Mouse (Mus musculus) G1E (cell line): Measurements from ENCODE around the gene Etfa. TPM values are rescaled to one million over a fixed set of nuclear protein-coding genes. Genes with fewer than 3 reads are reported as not detected.
A peak's percentile ranks its signal among the peaks of the same experiment; 100 is the strongest.

Experiments
- ATAC-seq: 2 replicates; pipeline ENCODE4 v1.8.0; 2016; ENCODE audit warnings: mild to moderate bottlenecking; ENCODE audit not compliant: insufficient number of reproducible peaks, poor library complexity, low FRiP score, severe bottlenecking; ENCODE audit errors: extremely low read depth
- DNase-seq: peaks from one replicate; pipeline ENCODE4 v3.0.0; 2012; ENCODE audit warnings: low spot score
- H3K27me3 ChIP-seq: 2 replicates; pipeline ENCODE4 v1.6.1; 2012; ENCODE audit warnings: mild to moderate bottlenecking, low read length, inconsistent platforms; ENCODE audit not compliant: insufficient read depth
- H3K36me3 ChIP-seq: replicated peaks from 2 replicates; pipeline ENCODE3; 2012; ENCODE audit warnings: mild to moderate bottlenecking, inconsistent platforms
- H3K4me1 ChIP-seq: 2 replicates; pipeline ENCODE4 v1.6.1; 2012; ENCODE audit warnings: low read depth, low read length, inconsistent platforms, mixed read lengths; ENCODE audit not compliant: insufficient read depth
- H3K4me3 ChIP-seq: 2 replicates; pipeline ENCODE4 v1.5.1; 2012; ENCODE audit warnings: low read depth, mild to moderate bottlenecking, inconsistent platforms, low read length, moderate library complexity, mixed read lengths
- H3K9me3 ChIP-seq: replicated peaks from 2 replicates; pipeline ENCODE4 v1.6.1; 2012; ENCODE audit warnings: inconsistent platforms
- CTCF ChIP-seq: IDR thresholded peaks from 2 replicates; pipeline ENCODE4 v1.5.1; 2012; ENCODE audit warnings: low read depth, low read length, inconsistent platforms, mixed read lengths
- GATA1 ChIP-seq: IDR thresholded peaks from 2 replicates; pipeline ENCODE4 v1.6.1; 2012; ENCODE audit warnings: borderline replicate concordance, low read length, inconsistent platforms, mixed read lengths
- GATA2 ChIP-seq: IDR thresholded peaks from 2 replicates; pipeline ENCODE4 v1.6.1; 2012; ENCODE audit warnings: low read depth, low read length, inconsistent platforms, borderline replicate concordance
- POLR2AphosphoS5 ChIP-seq: IDR thresholded peaks from 2 replicates; pipeline ENCODE4 v1.6.1; 2012; ENCODE audit warnings: low read depth, low read length, inconsistent platforms; ENCODE audit not compliant: insufficient replicate concordance
- TAL1 ChIP-seq: conservative IDR thresholded peaks from 2 replicates; pipeline ENCODE4 v1.6.1; 2012; ENCODE audit warnings: low read depth, low read length, inconsistent platforms, mixed read lengths
- polyA plus RNA-seq: library from polyadenylated mRNA; stranded (reverse); fragments of >175 nt; gene quantifications from 2 replicates; pipeline ENCODE4 v1.2.3, GENCODE M21; 2012
- total RNA-seq, 2 experiments: library from RNA; stranded (forward) in 1 of 2; stranded (reverse) in 1 of 2; fragments of 200-1000 nt in 1 of 2; fragments of >200 nt in 1 of 2; fragmentation: Nextera tagmentation in 1 of 2; gene quantifications; 2 replicates each; pipeline ENCODE4 v1.2.3; 2014 to 2017

The Etfa gene
- total and polyA plus RNA-seq, 3 experiments = 44.2 to 77.6 (median 49.2) TPM

DNA sequence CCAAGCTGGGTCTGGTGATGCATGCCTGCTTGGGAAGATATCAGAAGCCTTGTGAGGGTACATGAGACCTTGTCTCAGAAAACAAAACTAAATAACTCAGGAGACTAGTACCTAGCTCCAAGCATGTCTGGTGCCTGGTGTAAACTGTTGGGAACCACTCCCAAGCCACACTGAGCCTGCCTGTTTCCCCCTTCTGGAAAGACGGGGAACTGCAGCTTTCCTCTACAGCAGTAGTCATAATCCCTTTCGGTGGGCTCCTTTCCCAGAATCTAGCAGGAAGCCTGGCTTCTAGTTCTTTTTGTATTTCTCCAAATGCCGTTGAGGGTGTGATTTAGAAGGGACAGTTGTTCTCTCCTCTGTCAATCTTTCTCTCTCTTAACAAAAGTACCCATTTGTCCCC lies 23.9 kb upstream of the Etfa start:
- Histone ChIP-seq H3K4me1 (peaks cover 2% of the 10 kb centered on the region; the same call in 1 of the 2 replicates), H3K9me3 (no peaks in the 10 kb centered on the region), H3K27me3 (peaks cover 56% of the 10 kb centered on the region), H3K4me3 (no peak overlapping the region), H3K36me3 (no peaks in the 10 kb centered on the region)
- TF ChIP-seq POLR2AphosphoS5 (no peak), CTCF (peak; percentile 74)
- DNase-seq = peak; percentile 29
- ATAC-seq = no peak

DNA sequence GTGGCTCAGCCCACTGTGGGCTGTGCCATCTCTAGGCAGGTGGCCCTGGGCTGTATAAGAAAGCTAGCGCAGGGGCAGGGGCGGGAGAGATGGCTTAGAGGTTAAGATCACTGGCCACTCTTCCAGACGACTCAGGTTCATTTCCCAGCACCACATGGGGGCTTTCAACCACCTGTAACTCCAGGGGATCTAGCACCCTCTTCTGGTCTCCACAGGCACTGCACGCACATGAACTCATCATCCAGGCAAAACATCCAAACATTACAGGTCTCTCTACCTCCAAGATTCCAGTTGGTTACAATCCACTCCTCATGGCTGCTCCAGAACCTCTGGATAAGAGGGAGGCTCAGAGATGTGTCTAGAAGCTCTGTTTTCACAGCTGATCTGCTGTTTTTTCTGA lies 13.7 kb upstream of the Etfa start:
- H3K4me1 ChIP-seq = no peaks in the 10 kb centered on the region
- no peak for ATAC-seq
- H3K27me3 ChIP-seq = peaks cover 12% of the 10 kb centered on the region
- no peaks in the 10 kb centered on the region for H3K36me3 ChIP-seq
- TF ChIP-seq POLR2AphosphoS5 = no peak
- peak; percentile 68 for TF ChIP-seq CTCF
- DNase-seq = no peak
- no peak overlapping the region for H3K4me3 ChIP-seq
- no peaks in the 10 kb centered on the region for H3K9me3 ChIP-seq

DNA sequence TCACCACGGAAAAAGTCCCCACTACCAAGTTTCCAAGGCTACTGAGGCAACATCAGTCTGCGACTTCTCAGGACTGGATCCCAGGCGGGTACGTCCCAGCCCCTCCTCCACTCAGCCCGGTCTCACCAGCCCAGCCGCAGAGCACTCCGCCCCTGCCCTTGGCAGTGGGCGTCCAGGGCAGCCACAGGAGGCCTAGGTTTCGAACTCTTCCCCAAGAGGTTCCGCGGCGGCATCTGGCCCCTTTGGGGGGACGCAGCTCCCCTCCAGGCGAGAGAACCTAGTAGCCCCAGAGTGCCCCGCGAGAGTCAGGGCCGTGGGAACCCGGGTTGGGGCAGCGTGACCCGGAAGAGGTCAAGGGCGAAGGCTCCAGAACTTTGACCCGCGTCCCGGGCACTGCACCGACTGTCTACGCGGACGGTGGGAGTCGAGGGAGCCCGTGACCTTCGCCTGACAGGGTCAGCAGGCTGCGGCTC lies 486 bp downstream of the Etfa start:
- peak; percentile 22; the same call in 1 of the 2 replicates for ATAC-seq
- H3K36me3 ChIP-seq = peaks cover 20% of the 10 kb centered on the region
- H3K27me3 ChIP-seq = peaks cover 7% of the 10 kb centered on the region
- DNase-seq = peak; percentile 50
- H3K4me1 ChIP-seq = peaks cover 24% of the 10 kb centered on the region
- no peaks in the 10 kb centered on the region for H3K9me3 ChIP-seq
- peak overlapping the region; percentile 91 for H3K4me3 ChIP-seq
- no peak for TF ChIP-seq POLR2AphosphoS5
- TF ChIP-seq GATA2 = no peak
- no peak for TF ChIP-seq GATA1
- TF ChIP-seq TAL1 = no peak
- TF ChIP-seq CTCF = no peak

DNA sequence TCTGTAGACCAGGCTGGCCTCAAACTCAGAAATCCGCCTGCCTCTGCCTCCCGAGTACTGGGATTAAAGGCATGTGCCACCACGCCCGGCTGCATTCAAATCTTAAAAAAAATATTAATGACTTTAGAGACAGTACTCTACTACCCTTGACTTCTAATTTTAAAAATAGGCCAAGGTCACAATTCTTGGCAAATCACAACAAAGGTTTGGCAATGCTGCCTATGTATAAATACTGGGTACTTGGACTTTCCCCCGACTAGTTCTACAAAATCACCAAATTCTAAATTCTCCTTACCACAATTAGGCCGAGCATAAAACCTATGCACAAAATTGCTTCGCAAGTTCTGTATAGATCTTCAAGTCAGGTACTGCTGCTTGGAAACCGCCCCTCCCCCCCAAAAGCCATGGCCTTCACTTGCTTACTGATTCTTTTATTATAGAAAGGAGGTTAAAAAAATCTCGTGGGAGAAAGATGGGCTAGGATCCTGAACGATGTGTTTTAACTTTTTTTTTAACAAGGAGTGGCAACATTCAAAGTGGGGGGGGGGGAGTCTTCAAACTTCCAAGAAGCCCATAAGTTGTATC lies 1.3 kb downstream of the Etfa start:
- Histone ChIP-seq H3K4me3 (peak overlapping the region; percentile 91; the same call in 1 of the 2 replicates), H3K9me3 (no peaks in the 10 kb centered on the region), H3K4me1 (peaks cover 24% of the 10 kb centered on the region), H3K36me3 (peaks cover 24% of the 10 kb centered on the region), H3K27me3 (peaks cover 7% of the 10 kb centered on the region)
- no peak for DNase-seq
- no peak for ATAC-seq
- TF ChIP-seq GATA2 = no peak
- TF ChIP-seq GATA1 = no peak
- TF ChIP-seq TAL1 = no peak

DNA sequence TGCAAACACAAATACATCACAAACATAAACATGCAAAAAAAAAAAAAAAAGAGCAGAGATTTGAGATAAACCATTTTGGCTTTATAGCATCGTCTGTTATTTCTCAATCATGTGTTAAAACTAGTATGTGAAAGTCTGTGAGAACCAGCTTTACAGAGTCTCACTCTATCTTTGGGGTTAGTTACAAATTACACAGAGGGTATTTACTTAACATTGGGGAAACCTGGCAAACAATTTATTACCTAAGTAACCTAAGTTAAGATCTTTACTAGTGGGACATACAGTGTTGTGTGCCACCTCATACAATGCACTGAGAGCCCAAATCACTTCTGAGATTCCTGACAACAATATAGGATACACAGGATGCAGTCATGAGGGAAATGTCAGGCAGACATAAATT lies 2.3 kb downstream of the Etfa start:
- peaks cover 24% of the 10 kb centered on the region for H3K4me1 ChIP-seq
- TF ChIP-seq CTCF = no peak
- no peak for TF ChIP-seq GATA1
- no peak for TF ChIP-seq TAL1
- no peak for TF ChIP-seq GATA2
- TF ChIP-seq POLR2AphosphoS5 = no peak
- no peak for DNase-seq
- ATAC-seq = no peak
- no peak overlapping the region for H3K4me3 ChIP-seq
- no peaks in the 10 kb centered on the region for H3K9me3 ChIP-seq
- peaks cover 7% of the 10 kb centered on the region for H3K27me3 ChIP-seq
- peaks cover 34% of the 10 kb centered on the region for H3K36me3 ChIP-seq

DNA sequence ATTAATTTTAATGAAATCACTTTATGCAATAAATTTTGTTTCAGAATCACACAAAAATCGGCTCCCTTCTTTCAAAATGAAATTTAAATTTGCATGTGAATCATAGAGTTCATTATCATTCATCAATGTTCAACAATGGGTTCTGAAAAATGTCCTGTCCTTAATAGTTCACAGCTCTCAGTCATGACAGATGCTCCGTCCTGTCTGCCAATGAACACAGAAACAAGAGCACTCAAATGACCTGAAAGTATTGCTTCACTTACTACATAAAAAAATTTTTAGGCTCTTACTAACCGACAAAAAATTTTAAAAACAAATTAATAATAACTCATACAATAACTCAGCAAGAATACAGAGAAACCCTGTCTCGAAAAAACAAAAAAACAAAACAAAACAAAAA lies 3.3 kb downstream of the Etfa start:
- Histone ChIP-seq H3K4me1 (peaks cover 22% of the 10 kb centered on the region), H3K9me3 (no peaks in the 10 kb centered on the region), H3K4me3 (no peak overlapping the region), H3K36me3 (peaks cover 39% of the 10 kb centered on the region), H3K27me3 (peaks cover 4% of the 10 kb centered on the region)
- TF ChIP-seq GATA1 = no peak
- no peak for TF ChIP-seq POLR2AphosphoS5
- no peak for TF ChIP-seq TAL1
- no peak for TF ChIP-seq GATA2
- TF ChIP-seq CTCF = no peak
- ATAC-seq (no peak), DNase-seq (no peak)

DNA sequence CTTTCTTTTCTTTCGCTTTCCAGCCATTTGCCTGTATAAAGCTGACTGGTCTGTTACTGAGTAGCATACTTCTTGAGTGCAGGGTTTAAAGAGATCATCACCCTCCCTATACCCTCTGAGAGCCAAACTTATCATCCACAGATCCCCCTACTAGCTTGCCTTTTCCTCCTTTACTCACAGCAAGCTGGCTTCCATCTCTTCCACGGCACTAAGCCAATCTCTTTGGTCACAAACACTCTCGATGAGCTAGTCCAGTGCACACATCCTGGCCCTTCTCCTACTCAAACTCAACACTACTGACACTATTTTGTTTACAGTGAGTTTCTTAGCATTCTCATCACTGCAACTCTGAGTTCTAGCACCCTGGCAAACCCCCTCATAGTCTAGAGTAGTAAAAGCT lies 4.1 kb downstream of the Etfa start:
- Histone ChIP-seq H3K27me3 (no peaks in the 10 kb centered on the region), H3K4me1 (peaks cover 22% of the 10 kb centered on the region), H3K9me3 (no peaks in the 10 kb centered on the region), H3K36me3 (peaks cover 42% of the 10 kb centered on the region), H3K4me3 (no peak overlapping the region)
- ATAC-seq (no peak), DNase-seq (no peak)
- TF ChIP-seq CTCF (no peak), TAL1 (no peak), POLR2AphosphoS5 (no peak), GATA2 (no peak), GATA1 (no peak)
